Mouse (Mus musculus): Measurements from ENCODE around the gene Gm45062. TPM values are rescaled to one million over a fixed set of nuclear protein-coding genes. Genes with fewer than 3 reads are reported as not detected.

The Gm45062 gene
- total RNA-seq, 2 experiments from 2014 or later, result 3.4 to 5.7 TPM

- peak in 1 of 2 experiments; percentile 43 for DNase-seq (ENCODE audit: low spot score in 2 of 2)
Observed at GRCm38 (mm10) chr6:8473498-8473897, 214.2 kb downstream of the Gm45062 start.

- DNase-seq (ENCODE audit: low spot score in 2 of 2), result no peak
Observed at GRCm38 (mm10) chr6:8474316-8474715, 215.1 kb downstream of the Gm45062 start.

DNA sequence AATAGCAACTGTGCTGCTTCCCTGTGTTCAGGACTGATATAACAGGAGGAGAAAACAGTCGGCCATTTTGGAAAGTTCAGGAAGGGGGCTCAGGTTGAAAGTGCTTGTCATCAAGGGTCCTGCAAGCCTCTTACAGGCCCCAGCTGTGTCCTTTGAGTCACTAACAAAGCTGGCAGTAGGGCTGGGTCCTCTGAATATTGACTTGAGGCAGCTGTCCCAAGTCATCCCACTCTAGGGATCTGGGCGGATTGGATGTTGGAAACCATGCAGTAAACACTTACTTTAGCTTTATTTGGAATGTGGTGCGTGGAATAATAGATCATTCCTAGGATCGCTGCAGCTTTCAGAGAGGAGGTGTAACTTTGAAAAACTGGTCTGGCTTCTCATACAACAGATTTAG lies 215.6 kb downstream of the Gm45062 start:
- no peak for DNase-seq (ENCODE audit: low spot score in 2 of 2)

GRCm38 (mm10) chr6:8479176-8479575 lies 219.9 kb downstream of the Gm45062 start:
- no peak for DNase-seq (ENCODE audit: low spot score in 2 of 2)

GRCm38 (mm10) chr6:8484437-8485275 lies 225.4 kb downstream of the Gm45062 start:
- no peak for DNase-seq (ENCODE audit: low spot score in 2 of 2)

- no peak for DNase-seq (ENCODE audit: low spot score in 2 of 2)
Observed at GRCm38 (mm10) chr6:8485414-8486175, 226.3 kb downstream of the Gm45062 start.

- DNase-seq (ENCODE audit: low spot score in 2 of 2), result no peak
Observed at GRCm38 (mm10) chr6:8486391-8487043, 227.3 kb downstream of the Gm45062 start.

GRCm38 (mm10) chr6:8487044-8487853 lies 228.0 kb downstream of the Gm45062 start:
- peak in 1 of 2 experiments; percentile 45 for DNase-seq (ENCODE audit: low spot score in 2 of 2)

GRCm38 (mm10) chr6:8488249-8488648 lies 229.0 kb downstream of the Gm45062 start:
- no peak for DNase-seq (ENCODE audit: low spot score in 2 of 2)

DNA sequence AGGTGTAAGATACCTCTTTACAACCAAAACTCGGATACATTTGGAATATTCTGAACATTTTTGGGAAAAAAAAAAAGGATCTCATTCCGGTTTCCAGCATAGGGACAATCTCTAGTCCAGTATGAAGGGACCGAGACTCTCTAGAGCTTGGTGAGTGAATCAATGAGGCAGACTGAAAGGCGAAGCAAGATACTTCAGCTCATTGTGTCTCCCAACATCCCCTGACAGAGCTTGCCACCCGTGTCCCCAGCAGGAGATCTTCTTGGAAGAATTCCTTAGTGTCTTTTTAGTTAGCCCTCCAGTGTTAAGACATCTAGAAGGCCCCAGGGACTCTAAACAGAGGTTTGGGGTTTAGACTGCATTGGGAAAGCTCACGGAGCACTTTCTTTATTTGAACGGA lies 230.0 kb downstream of the Gm45062 start:
- no peak for DNase-seq (ENCODE audit: low spot score in 2 of 2)

DNA sequence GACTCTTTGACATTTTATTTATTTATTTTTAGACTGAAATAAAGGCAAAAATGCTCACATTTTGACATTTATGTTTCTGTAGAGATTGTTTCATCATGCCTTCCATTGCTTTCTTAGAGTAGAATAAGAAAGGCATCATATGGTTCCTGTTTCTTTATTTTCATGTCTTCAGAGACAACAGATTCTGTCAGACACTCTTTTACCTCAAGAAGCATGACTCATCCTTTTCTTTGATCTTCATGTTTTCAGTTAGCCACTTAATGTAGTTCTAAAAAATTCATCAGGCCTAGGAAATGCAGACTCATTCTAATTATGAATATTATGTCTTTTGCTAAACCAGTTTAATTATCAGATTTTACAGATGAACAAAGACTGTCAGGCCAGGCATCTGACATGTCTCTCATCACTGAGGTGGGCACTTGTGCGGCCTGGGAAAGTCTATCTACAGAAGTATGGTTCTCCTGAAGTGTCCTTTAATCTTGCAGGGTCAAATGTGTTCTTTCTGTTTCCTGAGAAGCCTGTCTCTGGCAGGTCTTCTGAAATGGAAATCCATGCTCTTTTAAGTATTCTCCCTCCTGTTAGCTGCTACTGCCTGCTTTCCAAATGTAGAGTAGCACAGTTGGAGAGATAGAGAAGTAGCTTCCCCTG lies 230.8 kb downstream of the Gm45062 start:
- no peak for DNase-seq (ENCODE audit: low spot score in 2 of 2)

DNA sequence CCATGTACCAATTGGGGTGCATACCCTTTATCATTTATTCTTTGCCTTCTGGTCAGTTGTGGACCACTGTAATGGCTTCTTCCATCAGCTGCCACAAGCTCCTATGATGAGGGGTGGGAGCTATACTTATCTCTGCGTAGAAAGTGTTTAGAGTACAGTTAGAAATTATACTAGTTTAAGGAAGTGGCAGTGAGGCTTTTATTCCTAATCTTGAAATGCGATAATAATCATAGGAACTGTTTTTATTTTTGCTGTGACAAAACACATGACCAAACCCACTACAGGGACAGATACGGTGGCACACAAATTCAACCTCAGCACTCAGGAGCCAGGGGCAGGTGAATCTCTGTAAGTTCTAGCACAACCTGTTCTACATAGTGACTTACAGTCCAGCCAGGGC lies 233.0 kb downstream of the Gm45062 start:
- no peak for DNase-seq (ENCODE audit: low spot score in 2 of 2)

DNA sequence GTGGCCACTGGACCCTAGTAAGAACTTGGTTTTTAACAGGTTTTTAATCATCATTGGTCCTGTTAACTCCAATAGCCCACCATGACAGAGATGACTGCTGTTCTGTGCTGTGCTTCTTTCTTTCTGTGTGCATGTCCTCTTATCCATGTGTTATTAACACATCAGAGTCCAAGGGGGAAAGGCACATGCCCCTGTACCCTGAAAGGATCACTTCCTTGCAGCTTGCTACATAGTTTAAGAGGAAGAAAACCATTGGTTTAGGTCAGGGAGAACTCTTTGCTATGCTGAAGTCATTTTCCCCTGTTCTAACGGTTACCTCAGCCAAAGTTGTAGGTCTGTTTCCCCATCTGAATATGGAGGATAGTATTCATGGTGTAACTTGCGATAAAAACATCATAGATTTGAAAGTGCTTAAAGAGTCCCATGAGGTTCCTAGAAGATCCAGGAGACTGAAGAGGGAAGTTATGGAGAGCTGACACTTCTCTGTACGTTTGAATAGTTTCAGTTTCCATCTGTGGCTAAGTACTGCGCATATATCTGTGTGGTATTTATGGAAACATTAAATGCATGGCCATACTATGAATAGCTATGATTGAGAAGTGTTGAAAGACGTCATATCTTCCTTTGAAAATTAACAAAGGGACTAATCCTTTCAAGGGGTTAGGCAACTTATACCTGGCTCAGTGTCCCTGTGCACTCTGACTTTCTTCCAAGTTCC lies 236.0 kb downstream of the Gm45062 start:
- DNase-seq (ENCODE audit: low spot score in 2 of 2), result no peak

DNA sequence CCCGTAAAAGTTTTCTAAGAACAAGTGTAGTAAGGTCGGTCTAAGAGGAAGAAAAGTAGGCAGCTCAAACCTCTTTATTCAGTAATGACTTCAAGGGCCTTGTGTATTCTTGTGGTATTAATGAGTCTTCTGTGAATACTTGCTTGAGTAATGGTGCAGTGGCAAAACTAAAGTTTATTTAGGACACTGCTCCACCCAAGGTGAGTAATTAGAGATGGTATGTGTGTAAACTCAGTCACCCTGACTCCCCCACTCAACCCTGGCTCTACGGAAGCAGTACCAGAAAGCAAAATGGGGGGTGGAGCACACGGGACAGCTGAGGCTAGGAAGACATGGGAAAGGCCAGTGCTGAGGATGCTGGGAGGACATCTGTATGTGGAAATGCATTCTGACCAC lies 236.6 kb downstream of the Gm45062 start:
- no peak for DNase-seq (ENCODE audit: low spot score in 2 of 2)

DNA sequence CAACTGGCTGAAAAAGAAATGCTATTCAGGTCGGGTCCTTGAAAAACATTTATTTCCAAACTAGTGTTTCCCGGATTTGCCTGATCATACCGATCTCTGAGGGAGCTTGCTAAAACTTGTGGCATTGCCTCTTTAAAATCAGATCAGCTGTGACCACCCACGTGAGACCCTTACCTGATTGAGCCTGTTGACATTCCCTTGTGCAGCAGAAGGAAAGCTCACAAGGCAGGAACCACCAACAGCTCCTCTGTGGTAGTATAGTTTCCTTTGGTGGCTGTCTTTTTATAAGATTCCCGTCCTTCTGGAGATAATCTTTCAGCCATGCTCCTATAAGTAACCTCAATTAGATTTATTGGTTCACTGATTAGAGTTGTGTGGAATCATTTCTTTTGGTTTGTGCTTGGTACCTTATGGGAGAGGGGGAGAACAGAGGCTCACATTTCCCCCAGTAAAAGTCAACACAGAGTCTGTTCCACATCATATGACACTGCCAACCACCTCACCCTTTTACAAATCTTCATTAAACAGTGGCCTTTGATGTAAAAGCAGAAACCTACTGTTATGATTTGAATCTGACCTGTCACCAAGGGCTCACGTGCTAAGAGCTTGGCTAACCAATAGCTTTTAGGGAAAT lies 238.1 kb downstream of the Gm45062 start:
- DNase-seq (ENCODE audit: low spot score in 2 of 2), result no peak

GRCm38 (mm10) chr6:8497868-8498257 lies 238.6 kb downstream of the Gm45062 start:
- no peak for DNase-seq (ENCODE audit: low spot score in 2 of 2)

DNA sequence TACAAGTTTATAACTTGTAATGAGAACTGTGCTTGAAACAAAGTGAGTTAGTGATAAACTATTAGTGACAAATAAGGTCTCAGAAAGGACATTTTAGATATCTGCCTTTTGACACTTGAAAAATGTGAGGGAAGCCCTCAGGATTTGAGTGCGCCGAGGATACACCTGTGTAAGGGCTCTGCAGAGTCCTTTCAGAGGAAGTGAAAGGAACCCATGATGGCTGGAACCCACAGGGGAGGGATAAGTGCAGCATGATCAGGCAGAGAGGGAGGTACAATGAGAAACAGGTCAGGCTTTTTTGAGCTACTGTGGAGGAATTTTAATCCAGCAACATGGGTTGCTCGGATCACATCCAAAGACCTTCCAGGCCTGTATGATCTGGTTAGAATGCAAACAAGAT lies 239.7 kb downstream of the Gm45062 start:
- DNase-seq (ENCODE audit: low spot score in 2 of 2), result no peak

GRCm38 (mm10) chr6:8503953-8504352 lies 244.7 kb downstream of the Gm45062 start:
- no peak for DNase-seq (ENCODE audit: low spot score in 2 of 2)

DNA sequence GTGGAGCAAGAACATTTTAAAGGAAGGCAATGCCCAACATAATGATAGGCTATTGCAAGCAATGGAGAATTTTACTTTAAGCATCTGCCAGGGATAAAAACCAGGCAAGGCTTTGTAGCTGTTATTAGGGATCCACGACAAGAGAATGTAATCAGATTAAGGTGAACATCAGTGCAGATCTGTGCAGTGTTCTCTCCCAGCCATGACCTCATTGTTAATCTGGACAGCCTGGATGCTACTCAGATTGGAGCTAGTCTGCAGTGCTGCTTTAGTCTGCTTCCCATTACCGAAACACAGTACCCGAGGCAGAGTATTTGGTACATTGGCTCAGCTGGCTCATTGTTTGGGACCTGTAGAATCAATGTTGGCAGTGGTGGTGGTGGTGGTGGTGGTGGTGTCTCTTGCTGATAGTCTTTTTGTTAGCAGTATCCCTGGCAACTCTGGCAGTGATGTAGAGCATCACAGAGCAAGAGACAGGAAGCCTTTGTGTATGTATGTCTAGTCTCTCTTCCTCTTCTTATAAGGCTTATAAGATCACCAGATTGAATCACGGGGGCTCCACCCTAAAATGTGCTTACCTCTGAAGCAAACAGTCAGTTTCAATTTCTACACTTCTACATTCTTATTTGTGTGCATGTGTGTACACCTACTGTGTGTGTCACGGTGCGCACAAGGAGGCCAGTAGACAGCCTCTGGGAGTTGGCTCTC lies 245.4 kb downstream of the Gm45062 start:
- DNase-seq (ENCODE audit: low spot score in 2 of 2), result peak in 1 of 2 experiments; percentile 8
